Mouse (Mus musculus) heart, embryonic 11.5 days (tissue): ENCODE data around the gene Tff3. TPM values are rescaled to one million over a fixed set of nuclear protein-coding genes. Genes with fewer than 3 reads are reported as not detected.

Experiments
- ATAC-seq: fragments of 200-750 bp; cut with Nextera tagmentation; replicated peaks from 2 replicates; pipeline ENCODE4 v1.8.0; 2017; ENCODE audit warnings: moderate library complexity; ENCODE audit not compliant: insufficient number of reproducible peaks, low FRiP score, low TSS enrichment
- H3K27ac ChIP-seq: fragments of 300-500 bp; sonication (generic); 2 replicates; pipeline ENCODE4 v1.5.1; 2014; ENCODE audit warnings: mild to moderate bottlenecking, low read depth, low read length
- H3K27me3 ChIP-seq: fragments of 300-500 bp; sonication (generic); 2 replicates; pipeline ENCODE4 v1.6.1; 2014; ENCODE audit warnings: mild to moderate bottlenecking, low read length, mixed read lengths; ENCODE audit not compliant: control insufficient read depth, insufficient read depth
- H3K36me3 ChIP-seq: fragments of 300-500 bp; sonication (generic); 2 replicates; pipeline ENCODE4 v1.6.1; 2014; ENCODE audit warnings: mild to moderate bottlenecking, low read length, moderate library complexity, mixed read lengths; ENCODE audit not compliant: control insufficient read depth, insufficient read depth
- H3K4me1 ChIP-seq: fragments of 300-500 bp; sonication (generic); 2 replicates; pipeline ENCODE4 v1.6.1; 2014; ENCODE audit warnings: low read length; ENCODE audit not compliant: control insufficient read depth, insufficient read depth
- H3K4me2 ChIP-seq: fragments of 300-500 bp; sonication (generic); 2 replicates; pipeline ENCODE4 v1.6.1; 2014; ENCODE audit warnings: mild to moderate bottlenecking, moderate library complexity
- H3K4me3 ChIP-seq: fragments of 300-500 bp; sonication (generic); 2 replicates; pipeline ENCODE4 v1.5.1; 2014; ENCODE audit warnings: low read depth, low read length
- H3K9ac ChIP-seq: fragments of 300-500 bp; sonication (generic); 2 replicates; pipeline ENCODE4 v1.6.1; 2014; ENCODE audit warnings: mild to moderate bottlenecking, low read depth, low read length, moderate library complexity
- H3K9me3 ChIP-seq: fragments of 300-500 bp; sonication (generic); replicated peaks from 2 replicates; pipeline ENCODE4 v1.6.1; 2016; ENCODE audit warnings: low read length; ENCODE audit not compliant: control insufficient read depth
- WGBS: fragments of 180-500 bp; shearing (Covaris S2); extraction: QIAGEN DNeasy Blood & Tissue Kit; methylation state at CpG from one replicate; pipeline ENCODE4 v1.1.7; 2014; ENCODE audit not compliant: insufficient replicate concordance; 5-methylcytosine and 5-hydroxymethylcytosine counted together
- polyA plus RNA-seq: library from polyadenylated mRNA; unstranded; fragments of >200 nt; fragmentation: Nextera tagmentation; extraction: Ambion mirVana; gene quantifications from 2 replicates; pipeline ENCODE4 v1.2.1, GENCODE M21; 2014

Tff3 gene
- polyA plus RNA-seq, 1 experiment from 2014 or later = not detected

DNA sequence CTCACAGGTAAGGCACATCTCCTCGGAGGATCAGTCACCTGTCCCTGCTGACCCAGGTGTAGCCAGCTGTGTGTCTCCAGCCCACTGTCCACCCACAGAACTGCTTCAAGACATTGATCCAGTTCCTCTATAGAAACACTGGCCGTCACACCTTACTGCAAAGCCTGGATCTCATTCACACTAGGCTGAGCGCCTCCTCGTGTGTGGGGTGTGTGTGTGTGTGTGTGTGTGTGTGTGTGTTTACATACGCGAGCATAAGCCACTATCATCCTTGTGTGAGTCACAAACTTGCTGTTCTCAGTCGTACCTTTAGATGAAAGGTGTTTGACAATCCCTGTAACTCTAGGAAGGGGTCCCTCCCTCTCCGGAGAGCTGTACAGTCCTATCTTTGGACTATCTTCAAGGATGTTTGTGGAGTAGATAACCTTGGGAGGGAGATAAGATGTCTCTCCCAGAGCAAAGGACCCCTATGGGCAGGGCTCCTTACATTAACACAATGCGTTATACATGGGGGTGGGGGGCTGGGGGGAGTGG lies 23.6 kb upstream of the Tff3 start:
- Histone ChIP-seq H3K9ac (no peak overlapping the region), H3K4me2 (no peak overlapping the region), H3K36me3 (no peaks in the 10 kb centered on the region), H3K4me3 (no peak overlapping the region), H3K27me3 (no peaks in the 10 kb centered on the region), H3K9me3 (no peaks in the 10 kb centered on the region), H3K27ac (no peak overlapping the region), H3K4me1 (peaks cover 4% of the 10 kb centered on the region; the same call in 1 of the 2 replicates)
- WGBS = 67% methylated on average over 9 of the region's 9 CpGs
- ATAC-seq = no peak

DNA sequence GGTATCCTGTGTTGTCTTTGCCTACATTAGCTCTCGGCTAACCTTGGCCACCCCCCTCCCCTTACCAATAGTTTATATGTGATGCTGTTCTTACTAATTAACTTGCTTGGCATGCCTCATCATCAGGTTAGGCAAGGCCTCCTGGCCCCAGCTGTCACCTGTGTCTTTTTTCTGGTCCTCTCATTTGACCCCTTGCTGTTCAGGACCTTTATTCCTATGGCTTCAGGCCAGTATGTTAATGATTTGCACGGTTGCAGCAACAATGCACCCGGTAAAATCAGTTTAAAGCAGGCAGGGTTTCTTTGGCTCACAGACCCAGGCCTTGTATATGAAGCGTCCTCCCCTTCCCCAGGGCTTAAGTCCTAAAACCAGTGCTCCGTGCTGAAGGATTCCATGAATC lies 23.1 kb upstream of the Tff3 start:
- no peak for ATAC-seq
- Histone ChIP-seq H3K36me3 (no peaks in the 10 kb centered on the region), H3K9me3 (no peaks in the 10 kb centered on the region), H3K4me1 (peaks cover 4% of the 10 kb centered on the region; the same call in 1 of the 2 replicates), H3K9ac (no peak overlapping the region), H3K27ac (no peak overlapping the region), H3K4me2 (no peak overlapping the region), H3K4me3 (no peak overlapping the region), H3K27me3 (no peaks in the 10 kb centered on the region)
- 73% methylated on average over 5 of the region's 5 CpGs for WGBS

- no peaks in the 10 kb centered on the region for H3K9me3 ChIP-seq
- no peak for ATAC-seq
- H3K9ac ChIP-seq = no peak overlapping the region
- WGBS = 79% methylated on average over 9 of the region's 9 CpGs
- H3K27ac ChIP-seq = no peak overlapping the region
- no peak overlapping the region for H3K4me2 ChIP-seq
- H3K4me3 ChIP-seq = no peak overlapping the region
- no peaks in the 10 kb centered on the region for H3K4me1 ChIP-seq
- no peaks in the 10 kb centered on the region for H3K27me3 ChIP-seq
- H3K36me3 ChIP-seq = no peaks in the 10 kb centered on the region
Observed at GRCm38 (mm10) chr17:31145998-31146397, 16.6 kb upstream of the Tff3 start.

DNA sequence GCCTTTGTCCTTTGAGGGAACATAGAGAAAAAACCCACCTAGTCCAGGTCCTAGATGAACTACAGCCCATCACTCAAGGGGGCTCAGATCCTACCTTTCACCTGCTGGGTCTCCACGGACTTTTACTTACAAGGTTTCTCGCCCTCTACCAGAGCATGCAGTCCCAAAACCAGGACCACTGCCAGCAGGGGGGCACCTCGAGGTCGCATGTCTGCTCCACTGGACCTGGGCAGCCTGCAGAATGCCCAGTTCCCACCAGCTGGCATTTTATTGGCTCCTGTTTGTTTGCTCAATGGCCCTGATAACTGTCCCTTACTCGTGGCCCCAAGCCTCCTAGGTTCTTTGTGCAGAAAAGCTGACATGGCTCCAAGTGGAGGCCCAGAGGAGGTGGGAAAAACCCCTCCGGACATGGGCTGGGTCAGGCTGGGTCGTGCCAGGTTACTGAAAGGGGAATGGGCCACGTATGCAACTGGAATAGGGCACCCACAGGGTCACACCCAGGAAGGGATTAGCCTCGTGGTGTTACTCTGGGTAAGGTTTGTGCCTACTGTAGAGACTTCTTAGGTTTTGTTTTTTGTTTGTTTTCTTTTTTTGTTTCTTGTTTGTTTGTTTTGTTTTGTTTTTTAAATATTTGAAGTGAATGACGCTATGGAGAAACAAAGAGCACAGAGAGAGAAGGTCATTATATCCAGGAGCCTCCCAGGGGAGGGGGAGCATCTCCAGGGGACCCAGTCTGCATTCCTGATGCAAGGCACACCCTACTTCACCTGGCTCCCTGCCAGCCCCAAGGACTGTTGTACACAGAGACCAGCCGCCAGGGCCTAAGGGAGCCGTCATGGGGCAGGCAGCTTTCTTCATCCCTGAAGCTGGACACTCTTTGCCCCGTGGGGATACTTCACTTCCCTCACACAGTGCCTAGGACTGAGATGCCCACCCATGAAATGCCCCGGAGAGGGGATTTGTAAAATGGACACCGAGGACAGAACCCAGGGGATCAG lies 14.9 kb upstream of the Tff3 start, which contains the start of gene Tff2:
TSS of gene Tff2 (minus strand) at position 243 of the 998 bp plus-strand sequence.
- WGBS = 63% methylated on average over 15 of the region's 15 CpGs
- Histone ChIP-seq H3K27ac (no peak within 1 kb of the TSS), H3K4me2 (no peak within 1 kb of the TSS), H3K9me3 (no peaks in the 10 kb centered on the region), H3K36me3 (no peaks in the 10 kb centered on the region), H3K4me3 (no peak within 1 kb of the TSS), H3K4me1 (no peaks in the 10 kb centered on the region), H3K27me3 (no peaks in the 10 kb centered on the region), H3K9ac (no peak within 1 kb of the TSS)
- ATAC-seq = no peak

GRCm38 (mm10) chr17:31142116-31142515 lies 12.7 kb upstream of the Tff3 start:
- Histone ChIP-seq H3K4me2 (no peak overlapping the region), H3K4me3 (no peak overlapping the region), H3K4me1 (no peaks in the 10 kb centered on the region), H3K9ac (no peak overlapping the region), H3K27ac (no peak overlapping the region), H3K9me3 (no peaks in the 10 kb centered on the region), H3K36me3 (no peaks in the 10 kb centered on the region), H3K27me3 (no peaks in the 10 kb centered on the region)
- WGBS = 83% methylated on average over 7 of the region's 7 CpGs
- ATAC-seq = no peak

- H3K4me2 ChIP-seq = no peak overlapping the region
- H3K4me1 ChIP-seq = no peaks in the 10 kb centered on the region
- no peak overlapping the region for H3K27ac ChIP-seq
- H3K4me3 ChIP-seq = no peak overlapping the region
- no peaks in the 10 kb centered on the region for H3K27me3 ChIP-seq
- ATAC-seq = no peak
- no peak overlapping the region for H3K9ac ChIP-seq
- H3K36me3 ChIP-seq = no peaks in the 10 kb centered on the region
- H3K9me3 ChIP-seq = no peaks in the 10 kb centered on the region
- WGBS = 16% methylated on average over 5 of the region's 5 CpGs
Observed at GRCm38 (mm10) chr17:31138398-31138797, 9.0 kb upstream of the Tff3 start.

- no peak overlapping the region for H3K27ac ChIP-seq
- H3K36me3 ChIP-seq = no peaks in the 10 kb centered on the region
- no peak overlapping the region for H3K4me2 ChIP-seq
- no peak overlapping the region for H3K4me3 ChIP-seq
- H3K4me1 ChIP-seq = no peaks in the 10 kb centered on the region
- H3K9ac ChIP-seq = no peak overlapping the region
- no peak for ATAC-seq
- WGBS = 80% methylated on average over 1 of the region's 1 CpGs
- H3K9me3 ChIP-seq = no peaks in the 10 kb centered on the region
- no peaks in the 10 kb centered on the region for H3K27me3 ChIP-seq
Observed at GRCm38 (mm10) chr17:31136821-31137220, 7.4 kb upstream of the Tff3 start.

DNA sequence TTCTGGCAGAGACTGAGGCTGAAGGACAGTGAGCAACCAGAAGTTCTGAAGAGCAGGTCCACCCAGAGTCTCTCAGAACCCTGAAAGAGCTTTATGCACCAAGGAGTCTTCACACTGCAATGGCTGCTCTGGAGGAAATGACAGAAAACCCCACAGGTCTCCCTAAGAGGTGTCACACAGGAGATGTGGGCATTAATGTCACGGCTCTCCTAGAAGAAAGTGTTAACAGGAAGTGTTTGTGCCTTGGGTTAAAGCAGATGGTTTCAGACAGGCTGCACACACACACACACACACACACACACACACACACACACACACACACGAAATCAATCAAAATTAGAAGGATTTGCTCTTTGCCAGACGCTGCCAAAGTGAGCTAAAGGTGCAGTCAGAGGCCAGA lies 6.8 kb upstream of the Tff3 start:
- Histone ChIP-seq H3K4me2 (no peak overlapping the region), H3K9me3 (no peaks in the 10 kb centered on the region), H3K4me3 (no peak overlapping the region), H3K4me1 (no peaks in the 10 kb centered on the region), H3K9ac (no peak overlapping the region), H3K27ac (no peak overlapping the region), H3K27me3 (no peaks in the 10 kb centered on the region), H3K36me3 (no peaks in the 10 kb centered on the region)
- ATAC-seq = no peak
- 50% methylated on average over 3 of the region's 3 CpGs for WGBS
